Mouse (Mus musculus): Measurements from ENCODE around the gene Klf12.
"Not testable (repeated sequence)": the region's sequence is repeated elsewhere in the genome, so short reads cannot be mapped to it uniquely, and the experiment has no call there.

Klf12 gene

DNA sequence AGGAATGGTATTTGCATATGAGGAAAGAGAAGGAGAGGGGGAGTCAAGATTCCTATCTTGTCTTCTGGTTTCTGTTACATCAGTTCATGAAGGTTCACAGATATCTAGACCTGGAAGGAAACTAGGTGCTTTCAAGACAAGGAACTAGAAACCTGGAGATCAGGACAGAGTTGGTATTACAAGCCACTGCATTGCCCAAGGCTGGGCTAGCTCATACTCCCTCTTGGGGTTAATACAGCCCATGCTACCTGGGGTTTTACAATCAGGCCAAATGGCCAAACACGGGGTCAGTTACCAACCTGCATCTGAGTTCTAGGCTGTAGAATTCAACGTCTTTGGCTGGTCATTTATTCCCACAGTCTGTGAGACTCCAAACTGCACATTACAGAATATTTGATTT lies 398.9 kb downstream of the Klf12 start:
- DNase-seq (ENCODE audit: extremely low spot score): no peak

DNA sequence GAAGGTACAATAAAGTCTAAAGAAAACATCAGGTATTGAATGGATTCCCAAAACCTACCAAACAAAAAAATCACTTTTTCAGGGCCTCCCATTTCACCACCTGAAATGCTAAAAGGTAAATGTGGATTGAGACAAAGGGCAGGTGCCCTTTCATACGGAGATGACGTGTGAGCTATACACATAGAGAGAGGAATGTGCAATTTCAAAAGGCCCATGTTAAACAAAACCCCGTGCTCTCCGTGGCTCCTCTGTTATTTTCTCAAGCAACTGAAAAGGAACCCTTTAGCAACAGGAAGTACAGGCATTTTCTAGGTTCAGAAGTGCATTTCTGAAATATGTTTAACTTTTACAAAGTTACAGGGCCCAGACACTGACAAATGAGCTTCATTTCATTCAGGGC lies 399.4 kb downstream of the Klf12 start:
- no peak for DNase-seq (ENCODE audit: extremely low spot score)

DNA sequence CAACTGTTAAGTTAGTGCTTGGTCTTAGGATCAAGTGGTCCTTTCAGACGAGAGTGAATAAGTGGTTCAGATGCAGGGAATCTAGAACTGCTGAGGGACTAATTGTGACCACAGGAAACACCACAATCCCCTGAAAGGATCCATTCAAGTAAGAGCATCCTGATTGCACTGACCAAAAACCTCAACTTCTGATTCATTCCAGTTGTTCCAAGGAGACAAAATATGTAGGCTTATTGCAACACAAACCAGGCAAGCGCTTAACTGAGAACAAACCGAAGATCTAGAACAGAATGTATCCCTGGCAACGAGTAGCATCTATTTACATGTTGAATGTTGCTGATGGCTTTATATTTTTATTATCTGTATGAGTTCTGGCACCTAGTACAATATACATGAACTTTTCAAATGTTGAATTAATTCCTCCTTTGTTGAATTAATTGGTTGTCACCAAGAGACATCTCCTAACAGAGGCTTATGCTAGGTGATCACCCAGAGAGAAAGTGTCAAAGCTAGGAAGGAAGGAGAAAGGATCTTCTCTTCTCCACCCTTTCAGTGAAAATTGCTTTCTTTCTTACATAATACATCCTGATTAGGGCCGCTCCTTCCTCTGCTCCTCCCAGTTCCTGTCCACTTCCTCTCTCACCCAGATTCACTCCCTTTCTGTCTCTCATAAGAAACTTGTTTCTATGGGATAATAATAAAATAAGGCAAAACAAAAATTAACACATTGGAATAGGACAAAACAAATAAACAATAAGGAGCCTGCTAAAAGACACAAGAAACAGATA lies 407.5 kb downstream of the Klf12 start:
- no peak for DNase-seq (ENCODE audit: extremely low spot score)

DNA sequence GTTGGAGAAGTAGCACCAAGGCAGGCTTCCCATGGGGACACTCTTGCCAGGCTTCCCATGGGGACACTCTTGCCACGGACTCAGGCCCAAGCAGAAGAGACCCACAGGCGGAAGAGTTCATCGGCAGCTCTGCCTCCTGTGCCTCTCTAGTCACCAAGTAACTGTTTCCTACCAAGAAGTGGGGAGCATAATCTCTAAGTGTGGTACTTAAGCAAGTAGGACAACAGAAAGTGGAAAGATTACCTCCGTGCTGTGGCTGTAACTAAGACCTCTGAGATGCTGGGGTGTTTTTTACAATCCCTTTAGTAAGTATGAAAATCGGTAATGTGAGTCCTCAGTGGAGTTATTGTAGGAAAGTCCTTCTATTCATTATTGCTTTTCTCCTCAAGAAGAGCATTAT lies 410.8 kb downstream of the Klf12 start:
- DNase-seq (ENCODE audit: extremely low spot score): no peak

DNA sequence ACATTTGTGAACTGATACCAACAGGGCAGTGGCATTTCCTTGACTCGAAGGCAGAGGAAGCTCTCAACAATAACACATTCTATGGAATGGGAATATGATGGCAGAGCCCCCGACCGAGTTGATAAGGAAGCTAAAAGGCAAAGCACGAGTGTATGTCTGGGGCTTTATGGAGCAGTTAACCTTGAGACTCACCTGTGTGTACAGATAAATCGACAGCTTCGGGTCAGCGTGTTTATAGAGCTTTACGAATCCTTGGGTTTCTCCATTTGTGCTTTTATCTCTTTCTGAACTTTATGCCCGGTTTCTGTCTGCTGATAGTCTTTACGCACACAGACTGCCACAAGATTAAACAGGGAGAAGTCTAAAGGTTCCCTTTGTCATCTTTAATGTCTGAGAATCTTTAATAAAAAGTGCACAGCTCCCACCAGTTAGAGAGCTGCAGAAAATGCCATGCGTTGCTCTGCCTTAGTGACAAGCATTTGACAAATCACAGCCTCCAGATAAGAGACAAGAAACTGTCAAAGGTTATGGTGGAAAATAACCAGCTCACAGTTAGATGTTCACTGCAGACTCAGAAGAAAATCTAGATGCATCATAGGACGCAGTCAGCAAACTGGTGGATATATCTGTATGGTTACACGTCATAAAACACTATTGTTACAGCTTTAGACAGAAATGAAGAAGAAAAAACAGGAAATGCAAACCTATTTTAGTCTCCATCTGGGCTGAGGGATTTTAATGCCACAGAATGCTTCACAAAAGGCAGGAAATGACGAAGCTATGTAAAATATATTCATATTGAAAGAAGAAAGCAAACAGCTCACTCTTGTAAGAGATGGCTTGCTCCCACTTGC lies 428.1 kb downstream of the Klf12 start:
- no peak for DNase-seq (ENCODE audit: extremely low spot score)

DNA sequence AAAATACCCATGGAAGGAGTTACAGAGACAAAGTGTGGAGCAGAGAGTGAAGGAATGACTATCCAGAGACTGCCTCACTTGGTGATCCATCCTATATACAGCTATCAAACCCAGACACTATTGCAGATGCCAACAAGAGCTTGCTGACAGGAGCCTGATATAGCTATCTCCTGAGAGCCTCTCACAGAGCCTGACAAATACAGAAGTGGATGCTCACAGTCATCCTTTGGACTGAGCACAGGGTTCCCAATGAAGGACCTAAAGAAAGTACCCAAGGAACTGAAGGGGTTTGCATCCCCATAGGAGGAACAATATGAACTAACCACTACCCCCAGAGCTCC lies 430.0 kb downstream of the Klf12 start:
- not testable (repeated sequence) for DNase-seq (ENCODE audit: extremely low spot score)

DNA sequence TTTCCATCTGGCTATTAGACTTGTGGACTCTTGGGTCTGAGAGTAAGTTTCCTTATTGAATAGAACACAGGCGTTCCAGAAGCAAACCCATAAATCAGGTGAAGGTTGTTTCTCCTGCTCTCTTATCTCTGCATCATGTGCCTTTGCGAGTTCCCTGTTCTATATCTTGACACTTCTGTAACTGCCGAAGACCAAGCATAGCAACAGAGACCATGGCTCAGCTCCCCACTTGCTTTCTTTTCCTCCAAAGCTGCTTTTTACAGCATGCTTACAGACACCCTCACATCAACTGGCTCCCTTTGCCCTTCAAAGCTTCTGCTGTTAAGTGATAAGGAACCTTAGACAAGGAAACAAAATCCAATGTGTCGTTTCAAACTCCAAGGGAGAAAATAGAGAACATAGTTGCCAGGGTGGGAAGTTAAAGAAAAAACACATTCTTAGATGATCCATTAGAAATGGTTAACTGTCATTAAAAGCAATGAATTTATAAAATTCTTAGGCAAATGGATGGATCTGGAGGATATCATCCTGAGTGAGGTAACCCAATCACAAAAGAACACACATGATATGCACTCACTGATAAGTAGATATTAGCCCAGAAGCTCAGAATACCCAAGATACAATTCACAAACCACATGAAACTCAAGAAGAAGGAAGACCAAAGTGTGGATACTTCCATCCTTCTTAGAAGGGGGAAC lies 430.6 kb downstream of the Klf12 start:
- DNase-seq (ENCODE audit: extremely low spot score): not testable (repeated sequence)

DNA sequence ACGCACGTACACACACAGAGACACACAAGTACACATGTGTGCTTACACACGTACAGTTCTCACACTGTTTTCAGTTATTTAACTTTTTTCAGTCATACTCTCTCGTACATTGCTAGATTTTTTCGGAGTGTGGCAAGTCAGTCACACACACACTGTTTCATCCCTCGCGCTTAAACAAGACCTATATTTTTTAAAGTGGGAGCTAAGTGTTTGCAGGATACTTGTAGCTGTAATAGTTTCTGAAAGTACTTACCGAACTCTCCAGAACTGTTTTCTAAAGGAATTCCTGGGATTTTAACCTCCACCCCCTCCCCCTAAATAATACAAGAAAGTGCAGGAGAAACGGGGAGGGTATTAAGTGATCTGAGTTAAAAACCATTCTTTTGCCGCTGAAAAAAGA lies 434.1 kb downstream of the Klf12 start:
- DNase-seq (ENCODE audit: extremely low spot score): no peak

DNA sequence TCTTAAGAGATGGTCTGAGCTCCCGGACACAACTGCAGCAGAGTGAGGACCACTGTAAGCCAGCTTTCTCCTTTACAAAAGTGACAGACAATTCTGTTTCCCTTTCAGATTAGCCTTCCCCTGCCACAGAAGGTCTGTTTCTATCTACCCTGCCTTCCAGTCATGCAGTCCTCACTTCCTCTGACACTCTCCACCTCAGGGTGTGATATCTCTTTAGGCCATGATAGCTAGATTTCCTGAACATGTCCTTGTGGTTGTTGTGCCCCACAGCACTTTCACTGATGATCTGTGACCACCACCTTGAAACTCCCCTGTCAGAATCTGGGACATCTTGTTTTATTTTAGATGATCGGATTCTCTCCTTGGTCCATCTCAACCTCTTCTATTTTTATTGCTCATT lies 437.0 kb downstream of the Klf12 start:
- no peak for DNase-seq (ENCODE audit: extremely low spot score)

DNA sequence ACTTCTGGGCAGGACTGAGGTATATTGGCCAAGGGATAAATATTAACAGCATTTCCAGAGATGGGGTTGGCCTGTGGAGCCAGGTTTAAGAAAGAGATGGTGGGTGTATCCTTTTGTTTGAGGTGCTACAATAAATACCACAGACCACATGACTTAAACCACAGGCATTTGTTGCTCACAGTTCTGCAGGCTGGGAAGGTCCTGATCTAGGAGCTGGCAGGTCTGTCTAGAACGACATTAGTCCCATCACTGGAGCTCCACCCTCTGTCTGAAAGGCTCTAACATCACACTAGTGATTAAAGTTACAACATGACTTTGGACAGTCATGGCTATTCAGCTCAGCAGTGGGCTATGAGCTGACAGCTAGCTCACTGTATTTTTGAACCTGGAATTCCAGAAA lies 457.8 kb downstream of the Klf12 start:
- DNase-seq (ENCODE audit: extremely low spot score): no peak

All from embryo, embryonic 9.5 days (tissue).